Mouse (Mus musculus) forebrain, embryonic 14.5 days (tissue): Measurements from ENCODE around the gene Mfap1b. TPM values are rescaled to one million over a fixed set of nuclear protein-coding genes. Genes with fewer than 3 reads are reported as not detected.

Experiments used
- ATAC-seq: fragments of 200-750 bp; cut with Nextera tagmentation; 2 replicates; pipeline ENCODE4 v1.8.0; 2017; ENCODE audit warnings: mild to moderate bottlenecking, moderate library complexity
- DNase-seq: peaks from one replicate; pipeline ENCODE4 v3.0.0-alpha.2; 2015; ENCODE audit warnings: low spot score
- H3K27ac ChIP-seq: fragments of 300-500 bp; sonication (generic); 2 replicates; pipeline ENCODE4 v1.5.1; 2014; ENCODE audit warnings: low read depth, mild to moderate bottlenecking, control low read depth, low read length, moderate library complexity
- H3K27me3 ChIP-seq: fragments of 300-500 bp; sonication (generic); replicated peaks from 2 replicates; pipeline ENCODE4 v1.6.1; 2014; ENCODE audit warnings: low read length, control low read depth, mixed read lengths; ENCODE audit not compliant: control insufficient read depth, insufficient read depth
- H3K36me3 ChIP-seq: fragments of 300-500 bp; sonication (generic); 2 replicates; pipeline ENCODE4 v1.6.1; 2014; ENCODE audit warnings: low read length, control low read depth; ENCODE audit not compliant: control insufficient read depth, insufficient read depth
- H3K4me1 ChIP-seq: fragments of 300-500 bp; sonication (generic); 2 replicates; pipeline ENCODE4 v1.6.1; 2014; ENCODE audit warnings: antibody characterized with exemption, low read length, control low read depth; ENCODE audit not compliant: control insufficient read depth, insufficient read depth
- H3K4me2 ChIP-seq: fragments of 300-500 bp; sonication (generic); 2 replicates; pipeline ENCODE4 v1.6.1; 2014; ENCODE audit warnings: mild to moderate bottlenecking, control low read depth, low read length
- H3K4me3 ChIP-seq: fragments of 300-500 bp; sonication (generic); 2 replicates; pipeline ENCODE4 v1.5.1; 2014; ENCODE audit warnings: low read depth, low read length, control low read depth
- H3K9ac ChIP-seq: fragments of 300-500 bp; sonication (generic); 2 replicates; pipeline ENCODE4 v1.6.1; 2014; ENCODE audit warnings: mild to moderate bottlenecking, low read length, control low read depth, moderate library complexity
- H3K9me3 ChIP-seq: fragments of 300-500 bp; sonication (generic); replicated peaks from 2 replicates; pipeline ENCODE4 v1.6.1; 2016; ENCODE audit warnings: low read length, control low read depth, mixed read lengths; ENCODE audit not compliant: control insufficient read depth
- WGBS: fragments of 180-500 bp; shearing (Covaris S2); extraction: QIAGEN DNeasy Blood & Tissue Kit; methylation state at CpG from one replicate; pipeline ENCODE4 v1.1.7; 2014; 5-methylcytosine and 5-hydroxymethylcytosine counted together
- polyA plus RNA-seq: library from polyadenylated mRNA; unstranded; fragments of >200 nt; fragmentation: Nextera tagmentation; extraction: Ambion mirVana; gene quantifications from 2 replicates; pipeline ENCODE4 v1.2.1, GENCODE M21; 2014

Gene Mfap1b
- polyA plus RNA-seq, 1 experiment from 2014 or later: 65.7 TPM

GRCm38 (mm10) chr2:121455534-121455933 lies 18.3 kb downstream of the Mfap1b start:
- DNase-seq (no peak), ATAC-seq (no peak)
- Histone ChIP-seq H3K9me3 (no peaks in the 10 kb centered on the region), H3K4me1 (peaks cover 9% of the 10 kb centered on the region), H3K27ac (no peak overlapping the region), H3K36me3 (peaks cover 44% of the 10 kb centered on the region), H3K4me3 (no peak overlapping the region), H3K4me2 (no peak overlapping the region), H3K9ac (no peak overlapping the region), H3K27me3 (no peaks in the 10 kb centered on the region)
- 77% methylated on average over 5 of the region's 5 CpGs for WGBS

GRCm38 (mm10) chr2:121453917-121454316 lies 19.9 kb downstream of the Mfap1b start:
- Histone ChIP-seq H3K27me3 (no peaks in the 10 kb centered on the region), H3K36me3 (peaks cover 31% of the 10 kb centered on the region), H3K27ac (no peak overlapping the region), H3K9ac (no peak overlapping the region), H3K9me3 (no peaks in the 10 kb centered on the region), H3K4me2 (no peak overlapping the region), H3K4me3 (no peak overlapping the region), H3K4me1 (peaks cover 13% of the 10 kb centered on the region)
- DNase-seq (no peak), ATAC-seq (no peak)
- WGBS: 89% methylated on average over 6 of the region's 6 CpGs

- H3K27ac ChIP-seq: no peak within 1 kb of the TSS
- no peak within 1 kb of the TSS for H3K9ac ChIP-seq
- H3K36me3 ChIP-seq: peaks cover 24% of the 10 kb centered on the region
- H3K4me1 ChIP-seq: peaks cover 14% of the 10 kb centered on the region
- no peaks in the 10 kb centered on the region for H3K9me3 ChIP-seq
- no peak within 1 kb of the TSS for H3K4me2 ChIP-seq
- no peak for ATAC-seq
- H3K4me3 ChIP-seq: no peak within 1 kb of the TSS
- no peak for DNase-seq
- H3K27me3 ChIP-seq: no peaks in the 10 kb centered on the region
- 78% methylated on average over 4 of the region's 4 CpGs for WGBS
Observed at GRCm38 (mm10) chr2:121452990-121453389, 20.9 kb downstream of the Mfap1b start, which contains the start of gene Hypk. Hypk (plus strand) TSS chr2:121453290.

GRCm38 (mm10) chr2:121452361-121452760 lies 21.5 kb downstream of the Mfap1b start:
- Histone ChIP-seq H3K4me2 (no peak overlapping the region), H3K27ac (no peak overlapping the region), H3K36me3 (peaks cover 24% of the 10 kb centered on the region), H3K9ac (no peak overlapping the region), H3K4me1 (peaks cover 10% of the 10 kb centered on the region), H3K4me3 (no peak overlapping the region), H3K27me3 (no peaks in the 10 kb centered on the region), H3K9me3 (no peaks in the 10 kb centered on the region)
- 77% methylated on average over 4 of the region's 4 CpGs for WGBS
- ATAC-seq (no peak), DNase-seq (no peak)

GRCm38 (mm10) chr2:121450093-121450492 lies 23.8 kb downstream of the Mfap1b start:
- WGBS: 4% methylated on average over 7 of the region's 7 CpGs
- H3K9ac ChIP-seq: peak overlapping the region; percentile 91
- no peak for ATAC-seq

GRCm38 (mm10) chr2:121449545-121450011 lies 24.3 kb downstream of the Mfap1b start:
- peaks cover 7% of the 10 kb centered on the region for H3K4me1 ChIP-seq
- peak overlapping the region; percentile 91 for H3K9ac ChIP-seq
- DNase-seq (no peak), ATAC-seq (peak; percentile 78)
- WGBS: under 1% methylated on average over 49 of the region's 54 CpGs
- H3K4me3 ChIP-seq: peak overlapping the region; percentile 96
- H3K27ac ChIP-seq: peak overlapping the region; percentile 94
- H3K4me2 ChIP-seq: peak overlapping the region; percentile 94
- H3K27me3 ChIP-seq: no peaks in the 10 kb centered on the region
- H3K9me3 ChIP-seq: no peaks in the 10 kb centered on the region
- H3K36me3 ChIP-seq: peaks cover 24% of the 10 kb centered on the region

More at GRCm38 (mm10) chr2:121450093-121450492, 23.8 kb downstream of the Mfap1b start:
- peak overlapping the region; percentile 94 for H3K4me2 ChIP-seq
- peaks cover 7% of the 10 kb centered on the region for H3K4me1 ChIP-seq
- H3K27ac ChIP-seq: peak overlapping the region; percentile 94; the same call in 1 of the 2 replicates
- H3K27me3 ChIP-seq: no peaks in the 10 kb centered on the region
- no peaks in the 10 kb centered on the region for H3K9me3 ChIP-seq
- H3K36me3 ChIP-seq: peaks cover 24% of the 10 kb centered on the region
- H3K4me3 ChIP-seq: peak overlapping the region; percentile 96
- DNase-seq: no peak

GRCm38 (mm10) chr2:121448739-121449535 lies 24.9 kb downstream of the Mfap1b start, which contains the start of gene Serf2:
Serf2 (plus strand) TSS chr2:121449195.
- Histone ChIP-seq H3K9ac (peak within 1 kb of the TSS; percentile 91), H3K27ac (peak within 1 kb of the TSS; percentile 94), H3K4me2 (peak within 1 kb of the TSS; percentile 94), H3K4me3 (peak within 1 kb of the TSS; percentile 96), H3K4me1 (peaks cover 7% of the 10 kb centered on the region), H3K36me3 (peaks cover 24% of the 10 kb centered on the region), H3K27me3 (no peaks in the 10 kb centered on the region), H3K9me3 (no peaks in the 10 kb centered on the region)
- WGBS: under 1% methylated on average over 71 of the region's 74 CpGs
- DNase-seq: peak; percentile 99
- peak; percentile 99 for ATAC-seq

GRCm38 (mm10) chr2:121448136-121448535 lies 25.7 kb downstream of the Mfap1b start:
- Histone ChIP-seq H3K36me3 (peaks cover 18% of the 10 kb centered on the region), H3K27me3 (no peaks in the 10 kb centered on the region), H3K4me1 (peaks cover 7% of the 10 kb centered on the region), H3K9ac (peak overlapping the region; percentile 22), H3K4me3 (peak overlapping the region; percentile 96), H3K9me3 (no peaks in the 10 kb centered on the region), H3K4me2 (peak overlapping the region; percentile 51), H3K27ac (peak overlapping the region; percentile 5; the same call in 1 of the 2 replicates)
- peak; percentile 48 for DNase-seq
- WGBS: 20% methylated on average over 9 of the region's 9 CpGs
- ATAC-seq: no peak

- H3K9ac ChIP-seq: no peak overlapping the region
- DNase-seq: no peak
- ATAC-seq: no peak
- no peak overlapping the region for H3K4me3 ChIP-seq
- 97% methylated on average over 3 of the region's 3 CpGs for WGBS
- peaks cover 7% of the 10 kb centered on the region; the same call in 1 of the 2 replicates for H3K36me3 ChIP-seq
- peaks cover 8% of the 10 kb centered on the region; the same call in 1 of the 2 replicates for H3K27me3 ChIP-seq
- peaks cover 17% of the 10 kb centered on the region for H3K4me1 ChIP-seq
- no peak overlapping the region for H3K4me2 ChIP-seq
- no peak overlapping the region for H3K27ac ChIP-seq
- H3K9me3 ChIP-seq: no peaks in the 10 kb centered on the region
Observed at GRCm38 (mm10) chr2:121447006-121447405, 26.9 kb downstream of the Mfap1b start.
